Mouse (Mus musculus) embryonic facial prominence, embryonic 15.5 days (tissue): ENCODE measurements at regions not wholly inside any gene's neighbourhood (a gene's known extent, or its start where the extent isn't known, plus 50 kb on each side); places are given as distances from the start of the nearest gene placed in this dataset.

Source experiments
- ATAC-seq: fragments of 200-750 bp; cut with Nextera tagmentation; 2 replicates; pipeline ENCODE4 v1.8.0; 2017; ENCODE audit warnings: low read depth, moderate TSS enrichment; ENCODE audit not compliant: insufficient number of reproducible peaks, low FRiP score, low TSS enrichment
- H3K27ac ChIP-seq: fragments of 300-500 bp; sonication (generic); replicated peaks from 2 replicates; pipeline ENCODE4 v1.5.1; 2015; ENCODE audit warnings: mild to moderate bottlenecking, inconsistent platforms
- H3K27me3 ChIP-seq: fragments of 300-500 bp; sonication (generic); 2 replicates; pipeline ENCODE4 v1.6.1; 2015; ENCODE audit warnings: inconsistent platforms
- H3K36me3 ChIP-seq: fragments of 300-500 bp; sonication (generic); 2 replicates; pipeline ENCODE4 v1.6.1; 2015; ENCODE audit warnings: mild to moderate bottlenecking, inconsistent platforms
- H3K4me1 ChIP-seq: fragments of 300-500 bp; sonication (generic); 2 replicates; pipeline ENCODE4 v1.6.1; 2015; ENCODE audit warnings: inconsistent platforms
- H3K4me2 ChIP-seq: fragments of 300-500 bp; sonication (generic); replicated peaks from 2 replicates; pipeline ENCODE4 v1.6.1; 2015; ENCODE audit warnings: mild to moderate bottlenecking, inconsistent platforms
- H3K4me3 ChIP-seq: fragments of 300-500 bp; sonication (generic); replicated peaks from 2 replicates; pipeline ENCODE4 v1.5.1; 2015; ENCODE audit warnings: mild to moderate bottlenecking, inconsistent platforms
- H3K9ac ChIP-seq: fragments of 300-500 bp; sonication (generic); 2 replicates; pipeline ENCODE4 v1.6.1; 2015; ENCODE audit warnings: inconsistent platforms
- H3K9me3 ChIP-seq: fragments of 300-500 bp; sonication (generic); replicated peaks from 2 replicates; pipeline ENCODE4 v1.6.1; 2016; ENCODE audit warnings: inconsistent platforms
- WGBS: fragments of 180-500 bp; shearing (Covaris S2); methylation state at CpG from one replicate; pipeline ENCODE4 v1.1.7; 2015; 5-methylcytosine and 5-hydroxymethylcytosine counted together

- Histone ChIP-seq H3K27me3 (peaks cover 6% of the 10 kb centered on the region; the same call in 1 of the 2 replicates), H3K9ac (no peak overlapping the region), H3K4me2 (no peak overlapping the region), H3K4me3 (no peak overlapping the region), H3K9me3 (no peaks in the 10 kb centered on the region), H3K4me1 (no peaks in the 10 kb centered on the region), H3K27ac (no peak overlapping the region), H3K36me3 (no peaks in the 10 kb centered on the region)
- no peak for ATAC-seq
- WGBS, result 77% methylated on average over 1 of the region's 1 CpGs
These were observed 604.9 kb downstream of the Psat1 start for GRCm38 (mm10) chr19:15342229-15342628.

- Histone ChIP-seq H3K4me1 (no peaks in the 10 kb centered on the region), H3K4me2 (no peak overlapping the region; the same call in 1 of the 2 replicates), H3K9ac (no peak overlapping the region), H3K36me3 (no peaks in the 10 kb centered on the region), H3K9me3 (no peaks in the 10 kb centered on the region), H3K27ac (no peak overlapping the region), H3K27me3 (peaks cover 6% of the 10 kb centered on the region; the same call in 1 of the 2 replicates), H3K4me3 (no peak overlapping the region)
- WGBS, result 41% methylated on average over 19 of the region's 19 CpGs
- ATAC-seq, result no peak
These were observed 606.7 kb downstream of the Psat1 start for GRCm38 (mm10) chr19:15340305-15340983.

- no peak overlapping the region; the same call in 1 of the 2 replicates for H3K4me2 ChIP-seq
- H3K4me3 ChIP-seq, result no peak overlapping the region
- no peaks in the 10 kb centered on the region for H3K9me3 ChIP-seq
- H3K4me1 ChIP-seq, result no peaks in the 10 kb centered on the region
- H3K36me3 ChIP-seq, result no peaks in the 10 kb centered on the region
- no peak for ATAC-seq
- 37% methylated on average over 11 of the region's 11 CpGs for WGBS
- H3K27ac ChIP-seq, result no peak overlapping the region
- no peak overlapping the region for H3K9ac ChIP-seq
- peaks cover 6% of the 10 kb centered on the region; the same call in 1 of the 2 replicates for H3K27me3 ChIP-seq
These were observed 607.2 kb downstream of the Psat1 start for GRCm38 (mm10) chr19:15339979-15340304.

DNA sequence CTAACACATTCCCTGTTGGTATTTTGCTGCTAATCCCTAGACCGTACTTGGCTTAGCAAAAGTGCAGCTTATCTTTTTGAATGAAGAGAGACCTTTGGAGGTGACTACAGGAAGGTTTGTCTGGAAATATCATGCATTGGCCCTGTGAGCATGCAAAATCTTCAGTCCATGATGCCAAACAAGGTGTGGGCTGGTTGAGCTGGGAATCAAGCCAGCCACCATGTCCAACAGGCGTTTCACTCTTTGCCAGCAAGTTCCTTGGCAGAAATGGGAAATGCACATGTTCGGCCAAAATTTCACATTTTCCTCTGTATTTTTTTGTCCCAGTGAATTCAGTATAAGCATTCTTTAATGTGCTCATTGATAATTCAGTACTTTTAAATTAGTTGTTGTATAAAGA lies 617.0 kb downstream of the Psat1 start:
- no peak overlapping the region for H3K9ac ChIP-seq
- no peaks in the 10 kb centered on the region for H3K27me3 ChIP-seq
- H3K36me3 ChIP-seq, result no peaks in the 10 kb centered on the region
- H3K4me1 ChIP-seq, result no peaks in the 10 kb centered on the region
- H3K4me2 ChIP-seq, result no peak overlapping the region
- 78% methylated on average over 3 of the region's 3 CpGs for WGBS
- no peak for ATAC-seq
- no peak overlapping the region for H3K4me3 ChIP-seq
- H3K27ac ChIP-seq, result no peak overlapping the region
- no peaks in the 10 kb centered on the region for H3K9me3 ChIP-seq

- Histone ChIP-seq H3K4me3 (no peak overlapping the region), H3K9ac (no peak overlapping the region), H3K27ac (no peak overlapping the region), H3K4me2 (no peak overlapping the region), H3K4me1 (no peaks in the 10 kb centered on the region), H3K27me3 (no peaks in the 10 kb centered on the region), H3K36me3 (no peaks in the 10 kb centered on the region), H3K9me3 (no peaks in the 10 kb centered on the region)
- WGBS, result 34% methylated on average over 6 of the region's 6 CpGs
- ATAC-seq, result no peak
These were observed 647.7 kb downstream of the Psat1 start for GRCm38 (mm10) chr19:15299474-15299873.

DNA sequence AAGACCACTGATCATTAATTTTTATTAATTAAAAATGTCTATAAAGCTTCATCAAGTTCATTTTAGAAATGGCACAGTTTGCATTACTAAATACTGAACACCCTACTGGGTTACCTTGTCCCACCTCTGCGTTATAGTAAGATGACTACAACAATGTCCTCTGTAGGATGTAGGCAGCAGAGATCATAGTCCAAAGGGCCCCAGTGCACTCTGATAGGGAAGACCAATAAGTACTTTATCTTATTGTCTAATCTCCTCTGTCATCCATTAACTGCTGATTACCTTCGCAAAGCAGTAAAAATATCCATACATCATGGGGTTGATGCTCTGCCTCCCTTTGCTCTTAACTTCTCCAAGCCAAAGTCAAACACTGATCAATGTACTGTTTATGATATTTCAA lies 662.1 kb downstream of the Psat1 start:
- Histone ChIP-seq H3K4me1 (no peaks in the 10 kb centered on the region), H3K27me3 (no peaks in the 10 kb centered on the region), H3K9ac (no peak overlapping the region), H3K36me3 (no peaks in the 10 kb centered on the region), H3K4me3 (no peak overlapping the region), H3K27ac (no peak overlapping the region), H3K4me2 (no peak overlapping the region), H3K9me3 (no peaks in the 10 kb centered on the region)
- WGBS, result 87% methylated on average over 2 of the region's 2 CpGs
- ATAC-seq, result no peak

DNA sequence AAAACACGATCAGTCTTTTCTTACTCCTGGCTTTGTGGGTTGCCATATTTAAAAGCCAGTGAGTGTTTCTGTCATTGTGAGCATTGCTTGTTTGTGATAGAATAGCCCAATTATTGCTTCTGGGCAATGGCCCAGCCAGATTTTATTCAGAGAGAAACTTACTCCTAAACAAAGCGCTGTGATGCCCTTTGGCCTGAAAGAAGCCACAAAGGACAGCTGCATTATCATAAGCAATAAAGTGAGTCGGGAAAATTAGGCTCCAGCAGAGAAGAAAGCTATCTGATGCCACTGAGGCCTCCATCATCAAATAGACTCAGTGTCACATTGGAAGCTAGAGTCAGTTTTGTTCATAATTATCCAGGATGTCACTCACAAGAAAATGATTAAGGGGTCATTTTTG lies 644.9 kb upstream of the Tle4 start:
- Histone ChIP-seq H3K9ac (no peak overlapping the region), H3K27me3 (no peaks in the 10 kb centered on the region)

DNA sequence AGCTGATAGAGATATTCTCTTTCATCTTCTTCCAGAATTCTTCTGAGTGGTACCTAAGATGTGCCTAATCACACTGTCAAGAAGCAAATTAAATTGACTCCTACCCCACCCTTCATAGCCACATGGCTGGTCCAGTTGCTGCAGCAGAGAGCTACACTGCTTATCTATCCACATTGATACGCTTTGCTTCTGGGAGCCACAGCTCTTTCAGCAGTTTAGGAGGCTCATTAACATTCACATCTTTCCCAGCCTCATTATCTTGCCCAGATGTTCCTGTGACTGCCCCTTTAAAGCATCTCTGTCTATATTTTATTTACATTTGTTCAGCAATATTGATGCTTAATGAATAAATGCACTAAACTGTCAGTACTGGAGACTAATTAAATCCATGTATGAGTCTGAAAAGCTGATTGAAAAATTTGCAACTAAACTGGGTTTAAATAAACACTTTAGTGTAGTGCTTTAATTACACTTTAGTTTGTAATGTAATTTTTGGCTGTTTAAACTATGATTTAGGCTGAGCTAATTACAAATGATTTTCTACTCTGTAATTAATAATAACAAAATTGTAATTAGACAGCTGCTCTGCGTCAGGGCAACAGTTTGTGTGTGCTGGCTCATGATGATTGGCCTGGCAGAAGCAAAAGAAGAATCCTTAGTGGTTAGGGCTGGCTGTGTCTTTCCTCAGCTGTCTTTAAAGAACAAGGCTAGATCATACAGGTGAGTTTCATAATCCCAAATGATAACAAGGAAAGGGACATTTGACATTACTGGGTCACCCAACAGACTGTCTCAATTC lies 632.5 kb upstream of the Tle4 start:
- Histone ChIP-seq H3K27me3 (no peaks in the 10 kb centered on the region), H3K27ac (no peak overlapping the region), H3K9me3 (no peaks in the 10 kb centered on the region), H3K4me2 (no peak overlapping the region), H3K4me1 (no peaks in the 10 kb centered on the region), H3K36me3 (no peaks in the 10 kb centered on the region), H3K9ac (no peak overlapping the region), H3K4me3 (no peak overlapping the region)
- ATAC-seq, result no peak
- WGBS, result 67% methylated on average over 2 of the region's 2 CpGs

More for the DNA sequence above, 644.9 kb upstream of the Tle4 start:
- no peaks in the 10 kb centered on the region for H3K4me1 ChIP-seq
- 62% methylated on average over 3 of the region's 3 CpGs for WGBS
- no peak overlapping the region for H3K4me2 ChIP-seq
- no peaks in the 10 kb centered on the region for H3K36me3 ChIP-seq
- no peak overlapping the region for H3K27ac ChIP-seq
- H3K4me3 ChIP-seq, result no peak overlapping the region
- no peaks in the 10 kb centered on the region for H3K9me3 ChIP-seq
- ATAC-seq, result no peak

DNA sequence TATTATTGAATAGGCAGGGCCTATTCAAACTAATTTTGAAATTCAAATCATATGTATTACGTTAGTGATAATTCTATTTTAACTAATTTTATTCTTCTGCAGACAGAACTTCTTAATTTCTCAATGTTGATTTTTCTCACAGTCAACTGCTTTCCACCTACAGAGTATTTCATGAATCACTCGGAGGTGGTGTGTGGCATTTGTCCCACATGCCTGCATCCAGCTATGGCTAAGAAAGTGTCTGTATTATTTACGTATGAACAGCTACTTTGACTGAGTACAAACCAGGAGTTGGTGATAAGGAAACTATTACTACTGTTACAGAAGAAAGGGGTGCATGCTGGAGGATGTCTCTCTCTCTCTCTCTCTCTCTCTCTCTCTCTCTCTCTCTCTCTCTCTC lies 619.5 kb upstream of the Tle4 start:
- H3K36me3 ChIP-seq, result no peaks in the 10 kb centered on the region
- WGBS, result 83% methylated on average over 3 of the region's 3 CpGs
- H3K27ac ChIP-seq, result no peak overlapping the region
- no peak for ATAC-seq
- no peaks in the 10 kb centered on the region for H3K4me1 ChIP-seq
- no peaks in the 10 kb centered on the region for H3K9me3 ChIP-seq
- H3K4me2 ChIP-seq, result no peak overlapping the region
- no peak overlapping the region for H3K4me3 ChIP-seq
- H3K9ac ChIP-seq, result no peak overlapping the region
- no peaks in the 10 kb centered on the region for H3K27me3 ChIP-seq

DNA sequence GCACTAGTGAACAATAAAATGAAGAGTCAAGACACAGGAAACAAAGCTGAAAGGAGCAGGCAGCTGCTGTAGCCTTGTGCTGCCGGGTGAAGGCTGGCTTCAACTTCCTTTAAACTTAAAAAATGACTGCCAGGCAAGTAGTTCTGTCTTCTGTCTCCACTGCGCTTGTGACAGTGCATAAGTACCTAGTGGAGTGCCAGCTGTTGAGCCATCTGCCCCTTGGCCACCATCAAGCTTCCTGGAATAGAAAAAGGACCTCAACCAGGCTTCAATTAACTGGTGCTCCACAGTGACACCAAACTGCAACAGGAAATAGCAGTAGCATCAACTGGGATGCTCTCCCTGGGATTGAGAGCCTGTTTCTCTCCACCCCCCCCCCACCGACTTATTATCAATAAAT lies 616.8 kb upstream of the Tle4 start:
- no peak for ATAC-seq
- Histone ChIP-seq H3K4me1 (no peaks in the 10 kb centered on the region), H3K27ac (no peak overlapping the region), H3K9ac (no peak overlapping the region), H3K9me3 (no peaks in the 10 kb centered on the region), H3K4me3 (no peak overlapping the region), H3K36me3 (no peaks in the 10 kb centered on the region), H3K4me2 (no peak overlapping the region), H3K27me3 (no peaks in the 10 kb centered on the region)
- WGBS, result 64% methylated on average over 3 of the region's 3 CpGs

GRCm38 (mm10) chr19:15212881-15213280 lies 615.0 kb upstream of the Tle4 start:
- no peak for ATAC-seq
- WGBS, result 69% methylated on average over 5 of the region's 5 CpGs
- H3K27me3 ChIP-seq, result no peaks in the 10 kb centered on the region

GRCm38 (mm10) chr19:15203039-15203438 lies 605.2 kb upstream of the Tle4 start:
- no peaks in the 10 kb centered on the region for H3K9me3 ChIP-seq
- H3K4me2 ChIP-seq, result no peak overlapping the region
- H3K9ac ChIP-seq, result no peak overlapping the region
- H3K27me3 ChIP-seq, result no peaks in the 10 kb centered on the region
- no peaks in the 10 kb centered on the region for H3K4me1 ChIP-seq
- H3K36me3 ChIP-seq, result no peaks in the 10 kb centered on the region
- no peak overlapping the region for H3K27ac ChIP-seq
- 83% methylated on average over 1 of the region's 1 CpGs for WGBS
- H3K4me3 ChIP-seq, result no peak overlapping the region
- ATAC-seq, result no peak

More at GRCm38 (mm10) chr19:15212881-15213280, 615.0 kb upstream of the Tle4 start:
- Histone ChIP-seq H3K9ac (no peak overlapping the region), H3K36me3 (no peaks in the 10 kb centered on the region), H3K4me3 (no peak overlapping the region), H3K9me3 (no peaks in the 10 kb centered on the region), H3K4me2 (no peak overlapping the region), H3K4me1 (no peaks in the 10 kb centered on the region), H3K27ac (no peak overlapping the region)
